Mouse (Mus musculus) mouse embryonic stem cell (cell line): ENCODE measurements around the gene Elmo1.

Experiments
- in situ Hi-C, 2 experiments: fragments of 300-500 bp; cut with MboI; formaldehyde crosslinking; loops; 1 replicate in 1 of 2; 3 replicates in 1 of 2; pipeline ENCODE4 v1.14.3; 2019 to 2020; ENCODE audit warnings: low sequenced_read_pairs in 2 of 2, low pct_unique_long_range_greater_than_20kb in 1 of 2, mixed read lengths in 1 of 2; ENCODE audit not compliant: unreplicated experiment in 1 of 2

The Elmo1 gene

DNA sequence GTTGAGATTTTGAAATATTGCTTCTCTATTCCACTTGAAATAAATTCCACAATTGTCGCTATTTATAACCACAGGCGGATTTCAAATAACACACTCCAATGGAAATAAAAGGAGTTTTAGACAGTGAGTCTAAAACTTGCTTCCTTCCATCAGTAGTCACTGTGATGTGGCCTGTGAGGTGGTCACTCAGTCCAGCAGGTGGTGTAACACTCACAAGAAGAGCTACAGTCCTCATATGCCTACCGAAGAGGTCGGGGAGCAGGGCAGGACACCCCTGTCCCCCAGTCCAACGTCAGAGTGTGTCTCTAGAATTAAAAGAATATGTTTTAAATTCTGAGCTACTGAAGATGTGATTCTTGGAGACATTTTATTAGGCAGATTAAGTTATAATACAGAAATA lies 229.8 kb downstream of the Elmo1 start:
- in situ Hi-C loops: loop anchor here (25.0 kb wide), 2 partner anchors 717 to 817 kb away; partner anchors contain the start of genes Olfr1368 (in 1 of the 2) and Olfr263 (in 1 of the 2)

DNA sequence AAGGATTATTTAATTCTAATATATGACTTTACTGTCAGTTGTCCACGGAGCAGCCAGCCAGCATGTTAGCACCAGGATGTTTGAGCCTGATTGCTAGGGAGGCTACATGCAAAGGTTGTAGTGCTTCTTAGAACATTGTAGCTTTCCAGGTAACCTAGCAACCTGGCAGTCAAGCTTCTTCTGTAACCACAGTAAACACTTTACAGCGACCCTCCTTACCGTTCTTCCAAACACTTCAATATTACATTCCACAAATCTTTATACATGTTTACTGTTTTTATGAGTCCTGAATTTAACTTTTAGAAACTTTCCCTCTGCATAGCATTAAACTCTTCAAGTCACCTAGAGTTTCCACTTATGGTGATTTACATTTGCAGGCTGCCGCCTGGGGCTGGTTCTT lies 233.1 kb downstream of the Elmo1 start:
- in situ Hi-C loops: loop anchor here (25.0 kb wide), 2 partner anchors 714 to 814 kb away; partner anchors contain the start of genes Olfr1368 (in 1 of the 2) and Olfr263 (in 1 of the 2)

- in situ Hi-C loops: no loop called here
Observed at GRCm38 (mm10) chr13:20327064-20327463, 236.7 kb downstream of the Elmo1 start.

DNA sequence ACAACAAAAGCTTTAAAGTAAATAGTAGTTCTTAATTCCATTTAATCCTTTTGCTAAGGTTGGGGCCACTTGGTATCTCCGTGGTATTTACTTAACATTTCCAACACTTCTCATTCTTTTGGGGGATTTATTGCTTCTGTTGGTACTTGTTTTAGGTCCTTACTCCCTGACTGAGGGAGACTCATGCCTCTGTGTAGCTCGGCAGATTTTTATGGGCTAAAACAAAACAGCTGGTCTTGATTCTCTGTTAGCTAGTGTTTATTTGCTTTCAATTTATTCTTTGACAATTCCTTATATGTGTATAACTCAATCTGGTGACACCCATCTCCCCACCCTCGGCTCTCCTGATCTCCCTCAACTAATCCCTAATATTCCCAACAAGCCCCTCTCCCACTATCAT lies 237.6 kb downstream of the Elmo1 start:
- in situ Hi-C loops: no loop called here

DNA sequence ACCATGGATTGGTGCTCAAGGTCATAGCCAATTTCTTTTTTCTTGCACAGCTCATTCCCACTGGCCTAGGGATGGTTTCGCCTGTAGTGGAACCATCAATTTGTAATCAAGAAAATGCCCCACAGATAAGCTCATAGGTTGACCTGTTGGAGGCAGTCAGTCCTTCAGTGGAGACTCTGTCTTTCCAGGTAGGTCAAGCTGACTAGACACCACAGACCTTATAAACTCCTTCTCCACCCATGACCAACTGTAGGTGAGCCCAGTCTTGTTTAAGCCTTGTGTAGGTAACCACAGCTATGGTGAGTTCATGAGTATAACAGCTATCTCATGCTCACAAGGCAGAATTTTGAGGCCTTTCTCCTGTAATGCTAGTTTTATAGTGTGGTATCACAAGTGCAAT lies 238.3 kb downstream of the Elmo1 start:
- in situ Hi-C loops: no loop called here

DNA sequence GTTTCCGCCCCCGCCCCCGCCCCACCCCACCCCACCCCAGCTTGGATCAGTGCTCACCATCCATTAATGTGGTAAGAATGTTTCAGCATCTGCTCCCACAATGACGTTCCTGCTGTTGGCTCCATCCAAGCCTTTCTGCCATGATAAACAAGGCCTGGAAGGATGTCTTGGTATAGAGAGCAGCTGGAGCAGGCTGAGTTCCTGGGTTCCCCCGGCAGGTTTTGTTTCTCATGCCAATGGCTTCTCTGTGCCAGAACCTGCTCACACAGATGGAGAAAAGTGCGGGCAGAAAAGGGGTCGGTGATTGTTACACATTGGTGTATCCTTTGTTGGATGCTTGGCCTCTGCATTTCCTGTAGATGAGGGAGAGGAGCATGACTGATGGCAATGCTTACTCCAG lies 240.6 kb downstream of the Elmo1 start:
- in situ Hi-C loops: no loop called here

GRCm38 (mm10) chr13:20335051-20335888 lies 244.9 kb downstream of the Elmo1 start:
- in situ Hi-C loops: no loop called here

- in situ Hi-C loops: no loop called here
Observed at GRCm38 (mm10) chr13:20335889-20336497, 245.6 kb downstream of the Elmo1 start.

- in situ Hi-C loops: no loop called here
Observed at GRCm38 (mm10) chr13:20342881-20343280, 252.5 kb downstream of the Elmo1 start.

DNA sequence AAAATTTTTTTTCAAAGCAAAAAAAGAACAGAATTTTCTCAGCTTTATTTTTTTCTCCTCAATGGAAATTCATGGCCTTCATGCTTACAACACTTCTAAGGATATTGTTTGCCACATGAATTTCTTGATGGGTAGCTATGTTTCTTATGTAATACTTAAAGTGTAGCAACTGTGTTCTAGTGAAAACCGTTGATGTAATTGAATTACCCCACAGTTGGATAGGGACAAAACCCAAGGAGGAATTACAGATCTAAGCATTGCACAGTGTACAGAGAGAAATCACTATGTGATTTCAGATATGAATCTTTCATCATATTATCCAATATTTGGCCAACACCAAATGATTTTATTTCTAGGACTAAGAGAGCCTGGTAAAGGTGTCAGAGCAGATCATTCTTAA lies 259.4 kb downstream of the Elmo1 start:
- in situ Hi-C loops: no loop called here

GRCm38 (mm10) chr13:20352631-20353030 lies 262.2 kb downstream of the Elmo1 start:
- in situ Hi-C loops: no loop called here

DNA sequence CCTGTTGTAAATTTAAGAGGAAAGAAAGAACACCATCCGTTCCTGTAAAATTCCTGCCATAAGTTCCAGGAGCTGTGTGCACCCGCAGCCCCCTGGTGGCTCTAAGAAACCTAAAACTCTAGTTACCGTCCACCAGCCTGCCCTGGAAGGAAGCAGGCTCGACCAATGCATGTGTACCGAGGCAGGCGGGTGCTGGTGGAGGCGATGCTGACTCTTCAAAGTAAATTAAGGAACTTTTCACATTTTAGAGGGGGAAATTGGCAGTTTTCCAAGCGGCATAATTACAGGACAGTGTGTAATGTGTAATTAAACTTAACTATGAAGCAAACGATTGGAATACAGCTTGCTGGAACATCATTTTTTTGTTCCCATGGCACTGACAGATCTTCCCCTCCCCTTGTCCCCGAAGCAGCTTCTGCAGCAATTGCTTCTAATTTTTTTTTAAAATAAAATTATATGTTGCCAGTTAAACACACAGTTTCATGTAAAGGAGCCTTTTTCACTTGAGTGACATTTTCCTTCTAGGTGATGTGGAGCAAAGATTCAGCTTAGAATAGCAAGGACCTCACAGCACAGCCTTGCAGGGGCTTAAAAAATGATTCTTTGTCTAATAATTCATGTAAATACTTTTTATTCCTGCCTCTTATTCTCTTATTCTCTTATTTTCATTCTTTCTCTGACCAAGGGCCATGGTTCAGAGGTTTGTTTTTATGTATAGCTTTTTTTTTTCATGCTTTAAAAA lies 263.6 kb downstream of the Elmo1 start:
- in situ Hi-C loops: no loop called here

- in situ Hi-C loops: no loop called here
Observed at GRCm38 (mm10) chr13:20354604-20354999, 264.2 kb downstream of the Elmo1 start.

GRCm38 (mm10) chr13:20362541-20362940 lies 272.1 kb downstream of the Elmo1 start:
- in situ Hi-C loops: no loop called here

DNA sequence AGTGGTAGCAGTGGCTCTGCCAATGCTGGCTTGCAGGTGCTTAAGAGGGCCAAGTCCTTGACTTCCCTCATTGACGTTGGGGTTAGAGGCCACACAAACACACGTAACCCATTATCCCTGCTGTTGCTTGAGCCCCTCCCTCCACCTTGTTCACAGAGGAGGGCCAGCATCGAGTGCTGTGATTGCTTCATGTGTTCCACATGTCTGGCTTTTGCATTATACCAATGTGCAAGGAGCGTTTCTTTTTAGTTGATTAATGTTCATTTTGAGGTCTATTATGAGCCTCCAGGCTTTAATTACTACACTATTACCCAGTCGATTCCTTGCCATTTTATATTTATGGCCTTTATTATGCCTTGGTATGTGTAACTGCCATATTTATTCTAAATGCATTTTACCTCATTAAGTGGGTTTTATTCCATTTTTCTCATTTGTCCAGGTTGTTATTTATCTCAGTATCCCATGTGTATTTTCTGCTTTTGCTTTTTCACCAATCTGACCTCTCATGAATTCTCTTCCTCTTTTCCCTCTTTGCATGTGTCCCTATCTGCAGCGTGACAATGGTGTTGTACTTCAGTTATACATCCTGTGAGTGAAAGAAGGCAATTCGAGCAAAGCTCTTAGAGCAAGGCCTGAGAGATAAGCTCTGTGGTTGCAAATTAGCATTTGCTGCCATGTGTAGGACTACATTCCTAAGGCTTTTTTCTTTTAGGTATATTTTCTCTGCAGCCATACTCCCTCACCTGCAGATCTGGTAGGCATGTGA lies 275.6 kb downstream of the Elmo1 start:
- in situ Hi-C loops: no loop called here

- in situ Hi-C loops: no loop called here
Observed at GRCm38 (mm10) chr13:20370036-20370802, 279.8 kb downstream of the Elmo1 start.

DNA sequence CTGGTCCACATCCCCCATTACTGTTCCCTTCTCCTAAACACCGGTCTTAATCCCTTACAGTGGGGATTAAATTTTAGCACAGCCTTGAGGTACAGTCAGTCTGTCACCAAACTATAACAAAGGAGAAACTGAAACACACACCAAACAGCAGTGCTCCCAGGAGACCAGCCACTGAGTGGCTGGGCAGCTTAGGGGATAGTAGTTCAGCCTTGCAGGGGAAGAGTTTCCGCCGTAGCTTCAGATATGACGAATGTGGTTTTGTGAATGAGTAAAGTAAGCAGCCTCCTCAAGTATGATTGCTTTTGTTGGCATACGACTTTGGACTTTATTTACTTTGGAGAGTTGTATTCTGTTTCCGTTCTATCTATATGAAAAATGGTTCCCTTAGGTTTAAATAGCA lies 281.1 kb downstream of the Elmo1 start:
- in situ Hi-C loops: no loop called here

DNA sequence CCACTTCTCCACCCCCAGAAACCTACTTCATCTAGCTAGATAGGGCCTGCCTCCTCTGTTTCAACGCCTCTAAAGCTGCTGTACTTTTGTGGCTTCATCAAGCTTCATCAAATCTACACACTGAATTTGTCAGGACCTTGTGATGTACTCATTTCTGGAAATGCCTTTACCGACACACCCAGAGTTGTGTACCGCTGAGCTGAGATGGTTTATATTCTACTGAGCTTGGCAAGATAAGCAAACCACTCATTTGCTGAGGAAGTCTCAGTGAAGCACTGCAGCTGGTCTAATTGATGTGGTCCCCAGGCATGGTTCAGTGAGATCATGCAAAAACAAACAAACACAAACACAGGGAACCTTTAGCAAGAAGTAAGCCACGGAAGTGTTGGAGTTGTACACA lies 281.9 kb downstream of the Elmo1 start:
- in situ Hi-C loops: no loop called here
